Mouse (Mus musculus): Measurements from ENCODE around the gene Kcnk12. TPM values are rescaled to one million over a fixed set of nuclear protein-coding genes. Genes with fewer than 3 reads are reported as not detected.

Kcnk12 gene
- total RNA-seq, 2 experiments from 2014 or later: not detected

DNA sequence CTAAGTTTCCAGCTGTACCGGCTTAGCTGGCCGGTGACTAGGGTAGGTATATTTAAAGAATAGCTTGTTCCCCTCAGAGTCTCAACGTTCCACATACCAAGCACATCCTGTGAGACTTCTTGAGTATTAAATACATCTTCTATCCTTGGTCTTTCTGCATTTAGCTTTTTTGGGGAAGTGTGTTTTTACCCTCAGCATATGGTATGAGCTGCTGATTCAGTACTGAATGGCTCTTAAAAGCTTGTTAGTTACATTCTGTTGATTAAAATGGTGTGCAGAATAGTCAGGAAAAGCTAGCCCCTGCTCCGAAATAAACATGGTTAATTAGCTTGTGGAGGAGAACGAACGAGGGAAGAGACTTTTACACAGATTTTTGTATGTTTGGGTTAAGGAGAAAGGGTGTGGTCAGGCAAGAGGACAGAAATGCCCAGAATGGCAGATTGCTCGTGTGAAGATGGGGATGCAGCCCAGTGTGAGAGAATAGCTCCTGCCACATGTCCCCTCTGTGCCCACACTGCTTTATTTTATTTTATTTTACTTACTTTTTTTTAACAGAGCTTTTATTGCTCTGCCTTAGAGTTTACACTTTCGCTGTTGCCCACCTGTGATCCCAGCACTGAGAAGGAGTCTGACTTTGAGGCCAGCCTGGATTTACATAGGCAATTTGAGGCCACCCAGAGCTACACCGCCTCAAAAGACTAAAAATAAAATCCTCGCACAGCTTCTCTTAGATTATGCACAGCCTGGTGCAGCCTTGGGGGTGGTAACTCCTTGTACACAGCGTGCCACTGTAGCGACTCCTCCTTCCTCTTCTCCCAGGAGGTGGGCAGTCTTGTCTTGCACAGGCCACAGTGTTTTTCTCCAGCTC, 71.1 kb downstream of the Kcnk12 start:
- intact Hi-C loops (cut with DNase I; ENCODE audit: low total_unique reads): no loop called here
- no peak for DNase-seq

DNA sequence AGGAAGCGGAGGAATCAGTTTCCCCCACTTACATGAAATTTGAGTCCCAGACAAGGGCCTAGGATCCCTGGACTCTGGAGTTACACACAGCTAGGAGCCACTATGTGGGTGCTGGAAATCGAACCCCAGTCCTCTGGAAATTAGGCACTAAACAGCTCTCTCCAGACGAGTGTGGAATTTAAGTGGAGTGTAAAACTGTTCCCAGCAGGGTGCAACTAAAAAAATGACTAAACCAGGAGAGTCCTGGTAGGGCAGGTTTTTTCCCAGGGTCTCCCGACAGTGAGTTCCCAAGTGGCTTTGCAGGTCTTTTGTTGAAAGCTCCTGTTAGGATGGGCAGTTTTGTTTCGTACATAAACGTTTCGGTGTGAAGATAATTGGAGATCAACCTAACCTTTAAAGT, 73.1 kb downstream of the Kcnk12 start:
- intact Hi-C loops (cut with DNase I; ENCODE audit: low total_unique reads): no loop called here
- no peak for DNase-seq

DNA sequence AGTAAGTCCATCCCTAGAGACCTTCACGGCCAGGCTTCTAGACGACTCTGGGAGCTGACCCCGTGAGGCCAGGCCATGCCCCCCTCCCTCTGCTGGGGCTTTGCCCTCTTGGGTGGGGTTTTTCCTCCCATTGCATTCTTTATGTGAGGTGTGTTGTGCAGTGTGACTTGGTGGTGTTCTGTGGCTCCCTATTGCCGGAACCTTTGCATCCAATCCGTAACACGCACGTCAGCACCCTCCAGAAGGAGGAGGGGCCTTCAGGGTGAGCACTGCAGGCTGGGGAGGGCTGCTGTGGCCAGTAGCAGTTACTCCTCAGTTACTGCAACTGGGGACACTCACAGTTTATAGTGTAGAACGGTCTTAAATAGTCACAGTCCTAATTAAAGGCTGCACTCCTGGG, 97.7 kb downstream of the Kcnk12 start:
- DNase-seq: no peak
- intact Hi-C loops (cut with DNase I; ENCODE audit: low total_unique reads): no loop called here

DNA sequence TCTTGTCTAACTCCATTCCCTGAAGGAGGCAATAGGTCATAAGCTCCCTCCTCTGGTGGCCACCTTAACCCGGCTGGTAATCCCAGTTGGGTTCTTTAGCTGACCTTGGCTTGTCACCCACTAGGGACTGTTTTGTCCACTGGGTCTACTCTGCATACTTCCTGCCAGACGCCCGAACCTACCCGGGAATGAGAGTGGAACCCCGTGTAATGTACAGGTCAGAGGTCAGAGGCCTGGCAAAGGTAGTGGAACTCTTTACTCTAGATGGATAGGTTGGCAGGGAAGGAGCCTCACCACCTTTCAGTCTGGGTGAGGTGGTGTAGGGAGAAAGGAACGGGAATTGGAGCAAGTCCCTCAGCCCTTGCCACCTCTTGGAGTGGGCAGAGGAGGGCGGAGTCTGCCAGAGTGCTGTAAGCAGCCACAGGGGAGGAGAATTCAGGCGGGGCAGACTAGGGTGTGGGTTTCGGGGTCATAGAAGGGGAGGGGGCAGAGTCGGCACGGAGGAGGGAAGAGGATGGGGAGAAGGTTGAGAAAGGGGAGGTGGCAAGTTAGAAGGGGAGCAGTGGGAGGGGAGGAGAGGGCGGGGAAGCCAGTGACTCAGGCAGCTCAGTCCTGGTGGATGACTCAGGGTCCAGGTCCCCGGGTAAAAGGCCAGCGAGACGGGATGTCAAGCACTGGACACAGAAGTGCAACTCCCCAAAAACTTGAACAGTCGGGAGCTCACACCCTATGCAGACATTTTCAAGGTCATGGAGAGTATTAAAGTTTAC, 98.6 kb downstream of the Kcnk12 start:
- no peak for DNase-seq
- intact Hi-C loops (cut with DNase I; ENCODE audit: low total_unique reads): no loop called here

DNA sequence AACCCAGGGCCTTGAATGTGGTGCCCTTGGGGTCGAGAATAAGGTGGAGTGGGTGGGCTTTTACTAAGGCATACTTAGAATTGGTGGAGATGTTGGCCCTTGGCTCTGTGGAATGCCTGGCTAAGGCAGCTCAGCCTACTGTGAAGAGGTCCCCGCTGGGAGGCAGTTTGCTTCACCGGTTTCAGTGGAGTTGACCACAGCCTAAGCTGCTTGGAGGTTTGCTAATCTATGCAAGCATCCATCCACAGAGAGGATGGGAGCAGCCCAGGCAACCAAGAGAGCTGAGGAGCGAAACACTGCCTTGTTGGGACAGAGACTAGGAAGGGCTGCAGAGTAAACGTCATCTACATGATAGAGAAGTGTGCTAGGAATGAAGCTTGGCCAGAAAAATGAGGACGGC, 101.0 kb downstream of the Kcnk12 start:
- no peak for DNase-seq
- intact Hi-C loops (cut with DNase I; ENCODE audit: low total_unique reads): no loop called here

DNA sequence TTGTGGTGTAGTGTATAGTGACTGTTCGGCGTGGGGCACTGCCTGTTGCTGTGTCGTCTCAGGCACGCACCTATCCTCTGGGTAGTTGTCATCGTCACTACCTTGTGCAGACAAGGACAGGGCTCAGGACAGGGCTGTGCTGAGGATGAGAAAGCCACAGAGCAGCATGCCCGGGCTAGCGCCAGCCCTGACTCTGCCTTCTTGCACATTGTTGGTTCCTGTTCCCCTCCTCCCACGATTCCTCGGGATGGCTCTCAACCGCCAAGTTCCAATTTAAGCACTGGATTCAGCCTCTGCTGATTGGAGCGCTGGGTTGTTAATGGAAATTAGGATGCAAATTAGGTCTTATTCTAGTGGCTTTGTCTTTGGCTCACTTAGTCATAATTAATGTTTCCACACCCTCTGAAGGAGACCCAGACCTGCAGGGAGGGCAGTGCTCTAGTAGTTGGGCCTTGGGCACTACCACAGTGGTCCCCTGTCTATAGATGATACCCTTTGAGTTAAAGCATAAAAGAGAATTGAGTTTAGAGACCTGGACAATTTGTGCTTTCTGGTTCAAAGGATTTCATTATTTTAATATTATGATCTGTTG, 101.8 kb downstream of the Kcnk12 start:
- intact Hi-C loops (cut with DNase I; ENCODE audit: low total_unique reads): no loop called here
- DNase-seq: no peak

Other genes with a start within 250 kb of the Kcnk12 start
- gene Epcam, start 162.0 kb downstream of the Kcnk12 start, total RNA-seq (2021): under 1 TPM in 1 of 2 experiments, not detected in 1; 0.12 TPM
- 10 to 100 TPM in 1 of 2 experiments, 1 to 10 TPM in 1; 9.9 to 10.7 TPM for gene Msh2, start 125.7 kb downstream of the Kcnk12 start, total RNA-seq (2021)
- not detected for gene Rpl36-ps4, start 123.0 kb upstream of the Kcnk12 start, total RNA-seq (2021)
- 1 to 10 TPM; 4.1 to 5.0 TPM for gene Msh6, start 177.1 kb upstream of the Kcnk12 start, total RNA-seq (2021)